Mouse (Mus musculus) liver, adult 2 months (tissue): ENCODE data around the gene Eif3d. TPM values are rescaled to one million over a fixed set of nuclear protein-coding genes. Genes with fewer than 3 reads are reported as not detected.

Experiments
- DNase-seq: peaks from one replicate; pipeline ENCODE4 v3.0.0-alpha.2; 2011; ENCODE audit warnings: low read depth, low spot score; ENCODE audit errors: extremely low read depth
- H3K27ac ChIP-seq: fragments of 200-500 bp; replicated peaks from 2 replicates; pipeline ENCODE4 v1.5.1; 2012; ENCODE audit warnings: low read depth, mild to moderate bottlenecking, control low read depth, inconsistent platforms, low read length; ENCODE audit not compliant: insufficient read depth
- H3K27me3 ChIP-seq: fragments of 200-500 bp; 2 replicates; pipeline ENCODE4 v1.6.1; 2012; ENCODE audit warnings: mild to moderate bottlenecking, moderate library complexity, low read length, inconsistent platforms; ENCODE audit not compliant: control insufficient read depth, insufficient read depth
- H3K36me3 ChIP-seq: fragments of 200-500 bp; 2 replicates; pipeline ENCODE4 v1.6.1; 2012; ENCODE audit warnings: low read length, inconsistent platforms; ENCODE audit not compliant: control insufficient read depth, insufficient read depth
- H3K4me1 ChIP-seq: fragments of 200-500 bp; 2 replicates; pipeline ENCODE4 v1.6.1; 2011; ENCODE audit warnings: low read length; ENCODE audit not compliant: control insufficient read depth, insufficient read depth
- H3K4me3 ChIP-seq: fragments of 200-500 bp; 2 replicates; pipeline ENCODE4 v1.5.1; 2011; ENCODE audit warnings: low read depth, mild to moderate bottlenecking, control low read depth, low read length, moderate library complexity; ENCODE audit not compliant: insufficient read depth
- H3K79me2 ChIP-seq: fragments of 200-500 bp; 2 replicates; pipeline ENCODE4 v1.6.1; 2012; ENCODE audit warnings: inconsistent platforms, mild to moderate bottlenecking, low read length, moderate library complexity; ENCODE audit not compliant: control insufficient read depth, insufficient read depth
- H3K9ac ChIP-seq: fragments of 200-500 bp; 2 replicates; pipeline ENCODE4 v1.6.1; 2012; ENCODE audit warnings: low read depth, mild to moderate bottlenecking, control low read depth, inconsistent platforms, low read length
- CTCF ChIP-seq: fragments of 200-500 bp; IDR thresholded peaks from 2 replicates; pipeline ENCODE4 v1.5.1; 2011; ENCODE audit warnings: low read depth, low read length, control low read depth
- POLR2A ChIP-seq: fragments of 200-500 bp; IDR thresholded peaks from 2 replicates; pipeline ENCODE4 v1.6.1; 2011; ENCODE audit warnings: low read length, control low read depth; ENCODE audit not compliant: insufficient read depth; ENCODE audit errors: extremely low read depth
- WGBS: fragments of 180-500 bp; shearing (Covaris S2); methylation state at CpG from one replicate; pipeline ENCODE4 v1.1.7; 2018; 5-methylcytosine and 5-hydroxymethylcytosine counted together
- polyA plus RNA-seq: library from polyadenylated mRNA; depleted of rRNA; stranded (reverse); fragments of >200 nt; gene quantifications from 2 replicates; pipeline ENCODE4 v1.2.3, GENCODE M21; 2012; rRNA removed
- total RNA-seq: library from RNA; depleted of rRNA; stranded (reverse); fragments of >200 nt; gene quantifications from 2 replicates; pipeline ENCODE4 v1.2.3, GENCODE M21; 2014; rRNA removed

Gene Eif3d
- total and polyA plus RNA-seq, 2 experiments: 57.3 to 92.9 TPM

DNA sequence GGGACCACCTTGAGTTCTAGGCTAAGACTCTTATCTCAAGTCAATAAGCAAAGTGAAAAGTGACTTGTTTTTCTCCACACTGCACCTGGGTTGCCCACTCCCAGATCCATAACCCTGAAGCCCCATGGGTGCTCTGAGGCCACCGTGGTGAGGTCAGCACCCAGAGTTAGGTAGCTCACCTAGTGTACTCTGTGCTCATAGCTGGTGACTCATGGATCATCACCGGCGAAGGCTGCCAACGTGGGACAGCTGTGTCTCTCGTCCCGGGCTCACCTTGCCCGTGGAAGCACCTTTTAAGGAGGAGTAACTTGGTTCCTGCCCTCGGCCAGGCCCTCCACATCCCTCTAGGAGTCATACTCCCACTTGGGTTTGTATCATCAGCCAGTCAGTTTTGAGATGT lies 57.6 kb downstream of the Eif3d start:
- TF ChIP-seq POLR2A (no peak), CTCF (no peak)
- no peak overlapping the region for H3K4me3 ChIP-seq
- no peak overlapping the region for H3K27ac ChIP-seq

DNA sequence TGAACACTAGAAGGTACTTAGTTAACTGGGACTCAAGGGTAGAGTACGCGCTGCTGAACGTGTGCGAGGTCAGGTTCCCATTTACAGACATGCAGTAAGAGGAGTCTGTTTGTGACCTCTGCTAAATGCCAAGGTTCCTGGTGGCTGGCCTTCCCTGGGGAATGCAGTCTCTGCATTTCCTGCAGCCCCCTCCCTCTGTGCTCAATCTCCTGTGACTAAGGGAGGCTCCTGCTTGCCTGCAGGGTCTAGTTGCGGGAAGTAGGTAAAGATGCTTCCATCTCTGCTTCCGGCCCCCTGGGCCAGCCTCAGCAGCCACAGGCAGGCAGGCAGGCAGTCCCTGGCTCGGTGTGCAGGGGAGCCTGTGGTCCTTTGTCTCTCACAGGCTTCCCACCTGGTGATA lies 58.0 kb downstream of the Eif3d start:
- Histone ChIP-seq H3K4me3 (no peak overlapping the region), H3K27me3 (no peaks in the 10 kb centered on the region), H3K36me3 (peaks cover 6% of the 10 kb centered on the region; the same call in 1 of the 2 replicates), H3K79me2 (no peaks in the 10 kb centered on the region), H3K27ac (peak overlapping the region; percentile 51), H3K9ac (peak overlapping the region; percentile 7; the same call in 1 of the 2 replicates), H3K4me1 (peaks cover 22% of the 10 kb centered on the region)
- TF ChIP-seq CTCF (no peak), POLR2A (no peak)
- DNase-seq: no peak
- 39% methylated on average over 7 of the region's 7 CpGs for WGBS

More for the DNA sequence above, 57.6 kb downstream of the Eif3d start:
- Histone ChIP-seq H3K36me3 (peaks cover 6% of the 10 kb centered on the region; the same call in 1 of the 2 replicates), H3K27me3 (no peaks in the 10 kb centered on the region), H3K79me2 (no peaks in the 10 kb centered on the region), H3K4me1 (peaks cover 19% of the 10 kb centered on the region), H3K9ac (no peak overlapping the region)
- DNase-seq: no peak
- WGBS: 35% methylated on average over 8 of the region's 8 CpGs

GRCm38 (mm10) chr15:77912048-77912447 lies 58.6 kb downstream of the Eif3d start:
- Histone ChIP-seq H3K27ac (peak overlapping the region; percentile 51), H3K4me3 (no peak overlapping the region), H3K36me3 (peaks cover 6% of the 10 kb centered on the region; the same call in 1 of the 2 replicates), H3K4me1 (peaks cover 25% of the 10 kb centered on the region), H3K27me3 (no peaks in the 10 kb centered on the region), H3K79me2 (no peaks in the 10 kb centered on the region), H3K9ac (no peak overlapping the region)
- peak; percentile 80 for DNase-seq
- WGBS: 17% methylated on average over 5 of the region's 5 CpGs
- no peak for TF ChIP-seq POLR2A
- no peak for TF ChIP-seq CTCF

GRCm38 (mm10) chr15:77911065-77911464 lies 59.5 kb downstream of the Eif3d start:
- Histone ChIP-seq H3K4me3 (no peak overlapping the region), H3K27me3 (no peaks in the 10 kb centered on the region), H3K36me3 (peaks cover 6% of the 10 kb centered on the region; the same call in 1 of the 2 replicates), H3K79me2 (no peaks in the 10 kb centered on the region), H3K27ac (peak overlapping the region; percentile 15), H3K4me1 (peaks cover 25% of the 10 kb centered on the region), H3K9ac (no peak overlapping the region)
- peak; percentile 84 for DNase-seq
- TF ChIP-seq POLR2A: no peak
- TF ChIP-seq CTCF: no peak
- 15% methylated on average over 2 of the region's 2 CpGs for WGBS

Other genes with a start within 250 kb of the Eif3d start
- gene Apol9b, start 241.8 kb downstream of the Eif3d start, total RNA-seq: 133 and 148 TPM in 2 replicates
- 125 and 174 TPM in 2 replicates for gene Apol9b, start 241.8 kb downstream of the Eif3d start, polyA plus RNA-seq
- gene Apol8, start 213.8 kb downstream of the Eif3d start, total RNA-seq: 0.09 TPM in 1 of 2 replicates, not detected in the other
- not detected in 2 replicates for gene Apol8, start 213.8 kb downstream of the Eif3d start, polyA plus RNA-seq
- gene Myh9, start 128.6 kb downstream of the Eif3d start, total RNA-seq: 54.4 and 69.5 TPM in 2 replicates
- 22.5 and 24.1 TPM in 2 replicates for gene Myh9, start 128.6 kb downstream of the Eif3d start, polyA plus RNA-seq
- 85.3 and 96.1 TPM in 2 replicates for gene Txn2, start 41.8 kb downstream of the Eif3d start, total RNA-seq
- gene Txn2, start 41.8 kb downstream of the Eif3d start, polyA plus RNA-seq: 441 and 448 TPM in 2 replicates
- 0.13 and 0.18 TPM in 2 replicates for gene Foxred2, start 14.1 kb downstream of the Eif3d start, total RNA-seq
- gene Foxred2, start 14.1 kb downstream of the Eif3d start, polyA plus RNA-seq: 0.16 and 0.18 TPM in 2 replicates
- not detected in 2 replicates for gene Cacng2, start 149.2 kb upstream of the Eif3d start, total RNA-seq
- not detected in 2 replicates for gene Cacng2, start 149.2 kb upstream of the Eif3d start, polyA plus RNA-seq
- 5.9 and 6.6 TPM in 2 replicates for gene Ift27, start 203.3 kb upstream of the Eif3d start, total RNA-seq
- 16.7 and 17.2 TPM in 2 replicates for gene Ift27, start 203.3 kb upstream of the Eif3d start, polyA plus RNA-seq
- gene Pvalb, start 235.6 kb upstream of the Eif3d start, total RNA-seq: 1.5 TPM in 1 of 2 replicates, not detected in the other
- gene Pvalb, start 235.6 kb upstream of the Eif3d start, polyA plus RNA-seq: not detected in 2 replicates